Mouse (Mus musculus) ES-Bruce4 (cell line): ENCODE measurements around the gene Tbxas1. TPM values are rescaled to one million over a fixed set of nuclear protein-coding genes. Genes with fewer than 3 reads are reported as not detected.

ENCODE experiments used
- H3K27ac ChIP-seq: 2 replicates; pipeline ENCODE4 v1.5.1; 2012; ENCODE audit warnings: low read length, inconsistent platforms; ENCODE audit not compliant: insufficient read depth
- H3K27me3 ChIP-seq: 2 replicates; pipeline ENCODE4 v1.6.1; 2012; ENCODE audit warnings: mild to moderate bottlenecking, low read length, inconsistent platforms; ENCODE audit not compliant: control insufficient read depth, poor library complexity, insufficient read depth, severe bottlenecking
- H3K36me3 ChIP-seq: 2 replicates; pipeline ENCODE4 v1.6.1; 2012; ENCODE audit warnings: inconsistent platforms, mild to moderate bottlenecking, low read length, moderate library complexity; ENCODE audit not compliant: control insufficient read depth, poor library complexity, insufficient read depth, severe bottlenecking
- H3K4me1 ChIP-seq: one replicate; pipeline ENCODE4 v1.8.1; 2011; ENCODE audit warnings: low read length; ENCODE audit not compliant: control insufficient read depth, insufficient read depth
- H3K4me3 ChIP-seq: 2 replicates; pipeline ENCODE4 v1.5.1; 2011; ENCODE audit warnings: low read depth, mild to moderate bottlenecking, low read length
- H3K9ac ChIP-seq: 2 replicates; pipeline ENCODE4 v1.6.1; 2012; ENCODE audit warnings: low read depth, mild to moderate bottlenecking, inconsistent platforms; ENCODE audit not compliant: poor library complexity, severe bottlenecking
- H3K9me3 ChIP-seq: replicated peaks from 2 replicates; pipeline ENCODE4 v1.6.1; 2012; ENCODE audit warnings: mild to moderate bottlenecking, low read length, inconsistent platforms; ENCODE audit not compliant: control insufficient read depth, poor library complexity, insufficient read depth, severe bottlenecking
- CTCF ChIP-seq: IDR thresholded peaks from one replicate; pipeline ENCODE4 v1.8.1; 2011; ENCODE audit warnings: low read depth, low read length
- EP300 ChIP-seq: IDR thresholded peaks from 2 replicates; pipeline ENCODE4 v1.6.1; 2011; ENCODE audit warnings: low read depth, low read length; ENCODE audit not compliant: insufficient read depth
- POLR2A ChIP-seq: IDR thresholded peaks from one replicate; pipeline ENCODE4 v1.8.1; 2011; ENCODE audit warnings: low read length; ENCODE audit not compliant: insufficient read depth
- polyA plus RNA-seq: library from polyadenylated mRNA; stranded (reverse); fragments of >200 nt; gene quantifications from 2 replicates; pipeline ENCODE4 v1.2.4, GENCODE M21; 2011; ENCODE audit warnings: low read depth; ENCODE audit not compliant: missing spikeins, insufficient read depth, insufficient read length

Gene Tbxas1
- not detected in 2 replicates for polyA plus RNA-seq

DNA sequence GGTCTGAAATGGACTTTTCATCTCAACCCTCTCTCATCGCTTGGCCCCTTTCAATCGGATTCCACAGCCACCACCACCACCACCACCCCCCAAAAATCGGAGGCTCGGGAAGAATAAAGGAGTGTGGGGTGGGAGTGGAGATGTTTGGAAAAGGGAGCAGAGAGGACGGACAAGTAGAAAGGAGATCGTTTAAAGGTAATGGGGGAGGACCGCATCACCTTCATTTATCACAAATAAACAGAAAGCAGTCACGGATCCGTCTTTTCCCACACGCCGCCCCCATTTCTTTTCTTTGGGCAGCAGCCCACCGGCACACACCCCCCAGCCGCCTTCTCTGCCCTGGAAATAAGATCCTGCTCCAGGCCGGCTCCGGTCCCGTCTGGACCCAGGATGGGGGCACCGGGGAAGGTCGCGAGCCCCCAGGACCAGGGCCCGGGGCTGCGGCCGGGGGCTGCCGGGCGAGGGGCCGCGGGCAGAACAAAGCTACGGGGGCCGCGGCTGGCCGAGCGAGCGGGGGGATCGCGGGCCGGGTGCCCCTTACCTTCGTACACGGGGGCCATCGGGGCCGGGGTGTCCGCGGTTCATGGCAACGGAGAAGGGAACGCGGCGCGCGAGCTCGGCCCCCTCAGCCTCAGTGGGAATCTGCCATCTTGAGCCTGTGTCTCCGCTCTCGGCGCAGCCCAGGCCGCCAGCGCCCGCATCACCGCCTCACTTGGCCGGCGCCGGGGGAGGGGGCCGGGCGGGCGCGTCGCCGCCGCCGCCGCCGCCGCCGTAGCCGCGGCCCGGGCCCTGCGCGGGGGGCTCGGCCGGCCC is at the start of gene Tbxas1:
Tbxas1 (plus strand) TSS at position 147 of the 813 bp plus-strand sequence.
- Histone ChIP-seq H3K36me3 (no peaks in the 10 kb centered on the region), H3K9me3 (no peaks in the 10 kb centered on the region), H3K27ac (no peak within 1 kb of the TSS), H3K4me3 (peak within 1 kb of the TSS; percentile 92), H3K9ac (peak within 1 kb of the TSS; percentile 97), H3K27me3 (no peaks in the 10 kb centered on the region), H3K4me1 (no peaks in the 10 kb centered on the region)
- TF ChIP-seq EP300: no peak
- no peak for TF ChIP-seq CTCF
- TF ChIP-seq POLR2A: no peak

DNA sequence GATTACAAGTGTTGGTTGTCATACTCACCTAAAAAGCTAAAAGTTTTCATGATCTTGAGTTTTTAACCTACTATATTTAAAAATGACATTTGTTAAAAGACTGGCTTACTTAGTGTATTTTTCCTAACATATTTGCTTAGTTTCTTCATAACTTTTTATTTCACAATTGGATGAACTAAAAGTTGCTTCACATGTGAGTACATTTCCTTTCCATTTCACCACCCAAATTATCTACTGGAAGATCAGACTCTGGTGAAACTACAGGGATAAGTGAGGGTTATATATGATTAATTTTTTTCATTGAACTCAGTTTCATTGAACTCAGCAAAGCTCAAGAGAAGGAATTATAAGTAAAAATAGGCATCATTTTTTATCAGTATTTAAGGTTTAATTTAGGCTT is 49.3 kb upstream of the Tbxas1 start:
- Histone ChIP-seq H3K4me3 (no peak overlapping the region), H3K4me1 (no peaks in the 10 kb centered on the region), H3K27ac (no peak overlapping the region), H3K27me3 (no peaks in the 10 kb centered on the region), H3K9me3 (no peaks in the 10 kb centered on the region), H3K9ac (no peak overlapping the region), H3K36me3 (no peaks in the 10 kb centered on the region)
- TF ChIP-seq CTCF: no peak
- TF ChIP-seq EP300: no peak
- no peak for TF ChIP-seq POLR2A

DNA sequence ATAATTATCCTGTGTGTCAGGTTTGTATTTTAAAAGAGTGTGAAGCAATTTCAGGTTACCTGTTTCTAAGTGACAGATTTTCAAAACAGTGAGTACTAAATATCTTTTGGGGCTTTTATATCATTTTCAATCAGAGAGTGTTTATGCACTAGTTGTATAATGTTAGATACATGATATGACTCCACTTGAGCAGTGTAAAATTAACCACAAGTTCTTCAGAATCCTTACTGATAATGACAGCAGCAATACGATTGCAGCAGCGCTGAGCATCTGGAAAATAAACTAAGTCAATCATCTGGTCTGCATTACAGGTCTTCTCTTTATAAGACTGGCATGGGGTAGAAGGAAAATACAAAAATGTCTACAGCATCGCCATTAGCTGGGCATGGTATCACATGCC is 48.3 kb upstream of the Tbxas1 start:
- no peaks in the 10 kb centered on the region for H3K9me3 ChIP-seq
- no peaks in the 10 kb centered on the region for H3K4me1 ChIP-seq
- no peaks in the 10 kb centered on the region for H3K27me3 ChIP-seq
- no peaks in the 10 kb centered on the region for H3K36me3 ChIP-seq
- H3K4me3 ChIP-seq: no peak overlapping the region
- TF ChIP-seq POLR2A (no peak), EP300 (no peak)
- H3K27ac ChIP-seq: no peak overlapping the region
- H3K9ac ChIP-seq: no peak overlapping the region

DNA sequence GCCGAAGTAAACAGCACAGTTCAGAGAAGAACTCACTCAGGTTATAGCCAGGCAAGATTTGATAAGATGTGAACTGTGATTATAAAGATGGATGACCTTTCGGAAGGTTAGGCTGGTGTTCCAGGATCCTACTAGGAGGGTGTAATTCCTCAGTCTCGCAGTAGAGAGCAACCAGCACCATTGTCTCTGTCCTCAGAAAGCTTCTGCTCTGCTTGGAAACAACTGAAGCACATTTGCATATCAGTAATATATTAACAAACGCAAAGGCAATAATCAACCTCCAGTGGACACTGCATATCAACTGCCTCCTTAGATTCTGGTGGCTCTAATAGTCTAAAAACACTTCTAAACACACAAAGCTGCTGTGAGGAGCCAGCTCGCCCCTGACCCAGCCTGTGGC is 47.8 kb upstream of the Tbxas1 start:
- Histone ChIP-seq H3K36me3 (no peaks in the 10 kb centered on the region), H3K9me3 (no peaks in the 10 kb centered on the region), H3K4me3 (no peak overlapping the region), H3K9ac (no peak overlapping the region), H3K27ac (no peak overlapping the region), H3K27me3 (no peaks in the 10 kb centered on the region), H3K4me1 (no peaks in the 10 kb centered on the region)
- TF ChIP-seq POLR2A (no peak), EP300 (no peak), CTCF (no peak)

DNA sequence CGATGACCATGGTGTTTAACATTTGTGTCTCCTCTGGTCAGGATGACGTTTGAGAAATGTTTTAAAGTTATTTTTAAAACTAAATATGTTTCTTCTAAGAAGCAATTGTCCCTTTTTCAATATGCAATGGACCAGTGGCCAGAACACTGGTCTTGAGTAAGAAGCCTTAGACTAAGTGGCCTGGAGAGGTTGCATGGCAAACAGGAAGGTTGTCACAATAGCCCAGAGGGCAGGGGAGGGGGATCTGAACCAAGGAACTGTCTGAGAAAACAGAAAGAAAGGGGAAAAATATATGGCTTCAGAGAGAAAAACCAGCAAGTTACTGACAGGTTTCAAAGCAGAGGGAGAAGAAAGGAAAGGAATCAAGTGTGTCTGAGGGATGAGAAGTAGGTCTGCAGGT is 47.0 kb upstream of the Tbxas1 start:
- no peaks in the 10 kb centered on the region for H3K36me3 ChIP-seq
- H3K9me3 ChIP-seq: no peaks in the 10 kb centered on the region
- no peak overlapping the region for H3K9ac ChIP-seq
- no peak overlapping the region for H3K4me3 ChIP-seq
- no peaks in the 10 kb centered on the region for H3K4me1 ChIP-seq
- H3K27me3 ChIP-seq: no peaks in the 10 kb centered on the region
- no peak overlapping the region for H3K27ac ChIP-seq
- TF ChIP-seq POLR2A (no peak), EP300 (no peak), CTCF (no peak)

DNA sequence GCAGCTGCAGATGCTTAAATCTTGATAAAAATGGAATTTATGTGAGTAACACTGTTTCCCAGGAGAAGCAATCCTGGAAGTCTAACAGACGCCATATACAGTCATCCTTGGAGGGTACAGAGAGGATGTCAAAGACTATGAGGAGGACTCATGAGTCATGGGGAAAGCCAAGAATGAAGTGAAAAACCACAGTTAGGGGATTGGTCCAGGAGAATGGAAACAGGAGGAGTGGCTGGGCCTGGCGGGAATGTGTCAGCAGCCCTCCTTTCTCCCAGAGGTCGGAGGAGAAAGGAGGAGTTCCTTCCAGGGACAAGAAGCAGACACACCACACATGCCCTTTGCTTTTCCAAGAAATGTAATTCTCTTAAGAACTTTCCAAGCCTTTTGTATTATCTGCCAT is 45.8 kb upstream of the Tbxas1 start:
- Histone ChIP-seq H3K4me1 (no peaks in the 10 kb centered on the region), H3K27ac (no peak overlapping the region), H3K4me3 (no peak overlapping the region), H3K9ac (no peak overlapping the region), H3K36me3 (no peaks in the 10 kb centered on the region), H3K9me3 (no peaks in the 10 kb centered on the region), H3K27me3 (no peaks in the 10 kb centered on the region)
- TF ChIP-seq CTCF: no peak
- no peak for TF ChIP-seq POLR2A
- TF ChIP-seq EP300: no peak
